Mouse (Mus musculus) kidney, postnatal 0 days (tissue): ENCODE measurements around the gene Grrp1. TPM values are rescaled to one million over a fixed set of nuclear protein-coding genes. Genes with fewer than 3 reads are reported as not detected.
"Not testable (repeated sequence)": the region's sequence is repeated elsewhere in the genome, so short reads cannot be mapped to it uniquely, and the experiment has no call there.

Experiments used
- ATAC-seq: fragments of 200-750 bp; cut with Nextera tagmentation; replicated peaks from 2 replicates; pipeline ENCODE4 v1.8.0; 2017; ENCODE audit warnings: low read depth, moderate number of reproducible peaks, moderate TSS enrichment, moderate library complexity; ENCODE audit not compliant: low FRiP score
- DNase-seq: peaks from one replicate; pipeline ENCODE4 v3.0.0-alpha.2; 2016; ENCODE audit warnings: low spot score
- H3K27ac ChIP-seq: fragments of 300-500 bp; sonication (generic); 2 replicates; pipeline ENCODE4 v1.5.1; 2014; ENCODE audit warnings: mild to moderate bottlenecking
- H3K27me3 ChIP-seq: fragments of 300-500 bp; sonication (generic); 2 replicates; pipeline ENCODE4 v1.6.1; 2014; ENCODE audit warnings: low read length, mixed read lengths; ENCODE audit not compliant: insufficient read depth
- H3K36me3 ChIP-seq: fragments of 300-500 bp; sonication (generic); 2 replicates; pipeline ENCODE4 v1.6.1; 2014; ENCODE audit warnings: low read length, mixed read lengths; ENCODE audit not compliant: insufficient read depth
- H3K4me1 ChIP-seq: fragments of 300-500 bp; sonication (generic); replicated peaks from 2 replicates; pipeline ENCODE4 v1.6.1; 2014; ENCODE audit warnings: antibody characterized with exemption, low read length, mixed read lengths; ENCODE audit not compliant: insufficient read depth
- H3K4me2 ChIP-seq: fragments of 300-500 bp; sonication (generic); 2 replicates; pipeline ENCODE4 v1.6.1; 2014; ENCODE audit warnings: mild to moderate bottlenecking, low read length, moderate library complexity, mixed read lengths
- H3K4me3 ChIP-seq: fragments of 300-500 bp; sonication (generic); replicated peaks from 2 replicates; pipeline ENCODE4 v1.5.1; 2014; ENCODE audit warnings: low read depth, low read length
- H3K9ac ChIP-seq: fragments of 300-500 bp; sonication (generic); 2 replicates; pipeline ENCODE4 v1.6.1; 2014; ENCODE audit warnings: low read depth, low read length
- H3K9me3 ChIP-seq: fragments of 300-500 bp; sonication (generic); replicated peaks from 2 replicates; pipeline ENCODE4 v1.6.1; 2016; ENCODE audit warnings: low read length, inconsistent platforms, mixed read lengths
- CTCF ChIP-seq: IDR thresholded peaks from 2 replicates; pipeline ENCODE4 v1.5.1; 2016; ENCODE audit warnings: antibody characterized with exemption, low read depth, mild to moderate bottlenecking, moderate library complexity
- WGBS: fragments of 180-500 bp; shearing (Covaris S2); extraction: QIAGEN DNeasy Blood & Tissue Kit; methylation state at CpG from one replicate; pipeline ENCODE4 v1.1.7; 2014; 5-methylcytosine and 5-hydroxymethylcytosine counted together
- polyA plus RNA-seq: library from polyadenylated mRNA; unstranded; fragments of >200 nt; fragmentation: Nextera tagmentation; extraction: Ambion mirVana; gene quantifications from 2 replicates; pipeline ENCODE4 v1.2.1, GENCODE M21; 2015

Gene Grrp1
- polyA plus RNA-seq, 1 experiment from 2014 or later = 12.3 TPM

DNA sequence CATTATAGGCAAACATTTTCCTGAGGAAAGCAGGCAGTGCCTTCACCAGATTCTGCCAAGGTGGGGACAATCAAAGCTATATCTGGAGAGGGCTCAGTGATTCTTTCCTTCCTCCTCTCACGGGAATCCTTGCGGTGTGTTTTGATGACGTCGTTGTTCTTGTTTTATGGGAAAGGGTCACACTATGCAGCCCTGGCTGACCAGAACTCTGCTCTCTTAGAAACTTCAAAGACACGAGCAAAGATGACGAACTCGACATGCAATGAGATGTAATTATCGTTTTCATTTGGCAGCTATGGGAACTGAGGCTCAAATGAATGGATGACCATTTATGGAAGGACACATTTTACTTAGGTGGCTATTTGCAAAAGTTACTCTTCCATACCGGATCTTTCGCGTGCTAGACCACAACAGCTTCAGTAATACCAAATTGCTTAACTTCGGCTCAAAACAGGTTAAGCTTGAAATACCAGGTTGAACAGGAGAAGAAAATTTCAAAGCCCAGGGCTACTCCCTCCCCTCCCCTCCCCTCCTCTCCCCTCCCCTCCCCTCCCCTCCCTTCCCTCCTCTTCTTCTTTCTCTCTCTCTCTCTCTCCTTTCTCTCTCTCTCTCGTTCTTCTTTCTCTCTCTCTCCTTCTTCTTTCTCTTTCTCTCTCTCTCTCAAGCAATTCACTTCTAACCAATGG is 19.0 kb upstream of the Grrp1 start:
- Histone ChIP-seq H3K4me3 (0 out of 2 replicates have a peak overlapping the region, but pooled peaks have one; percentile 15), H3K36me3 (peaks cover 8% of the 10 kb centered on the region; the same call in 1 of the 2 replicates), H3K9ac (no peak overlapping the region), H3K9me3 (no peaks in the 10 kb centered on the region), H3K27ac (0 out of 2 replicates have a peak overlapping the region, but pooled peaks have one; percentile 8), H3K4me1 (0 out of 2 replicates have a peak, but pooled peaks cover 3% of the 10 kb centered on the region), H3K4me2 (peak overlapping the region; percentile 27), H3K27me3 (no peaks in the 10 kb centered on the region)
- DNase-seq = peak; percentile 32
- no peak for ATAC-seq
- TF ChIP-seq CTCF = no peak
- 12% methylated on average over 12 of the region's 13 CpGs for WGBS

DNA sequence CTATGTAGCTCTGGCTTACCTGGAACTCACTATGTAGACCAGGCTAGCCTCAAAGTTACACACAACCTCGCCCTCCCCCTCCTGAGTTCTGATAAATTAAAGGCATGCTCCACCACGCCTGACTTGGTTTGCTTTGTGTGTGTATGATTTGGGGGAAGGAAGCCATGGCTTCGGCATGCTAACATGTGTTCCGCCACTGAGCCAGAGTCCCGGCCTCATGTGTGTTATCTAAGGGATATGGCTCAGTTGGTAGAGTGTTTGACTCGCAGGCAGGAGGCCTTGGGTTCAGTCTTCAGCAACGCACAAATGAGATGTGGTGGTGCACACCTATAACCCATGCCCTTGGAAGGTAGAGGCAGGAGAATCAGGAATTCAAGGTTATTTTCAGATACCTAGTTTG is 18.1 kb upstream of the Grrp1 start:
- peaks cover 5% of the 10 kb centered on the region; the same call in 1 of the 2 replicates for H3K36me3 ChIP-seq
- H3K27ac ChIP-seq = no peak overlapping the region
- H3K4me2 ChIP-seq = no peak overlapping the region
- no peak overlapping the region for H3K4me3 ChIP-seq
- TF ChIP-seq CTCF = no peak
- 87% methylated on average over 7 of the region's 7 CpGs for WGBS
- no peak for DNase-seq
- H3K27me3 ChIP-seq = no peaks in the 10 kb centered on the region
- no peak for ATAC-seq
- H3K9me3 ChIP-seq = no peaks in the 10 kb centered on the region
- no peak overlapping the region for H3K9ac ChIP-seq
- H3K4me1 ChIP-seq = 0 out of 2 replicates have a peak, but pooled peaks cover 3% of the 10 kb centered on the region

DNA sequence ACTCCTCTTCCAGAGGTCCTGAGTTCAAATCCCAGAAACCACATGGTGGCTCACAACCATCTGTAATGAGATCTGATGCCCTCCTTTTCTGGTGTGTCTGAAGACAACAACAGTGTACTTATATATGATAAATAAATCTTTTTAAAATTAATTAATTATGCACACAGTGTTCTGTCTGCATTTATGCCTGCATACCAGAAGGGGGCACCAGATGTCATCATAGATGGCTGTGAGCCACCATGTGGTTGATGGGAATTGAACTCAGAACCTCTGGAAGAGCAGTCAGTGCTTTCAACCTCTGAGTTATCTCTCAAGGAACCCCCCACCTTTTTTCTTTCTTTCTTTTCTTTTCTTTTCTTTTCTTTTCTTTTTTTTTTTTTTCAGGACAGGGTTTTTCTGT is 15.7 kb upstream of the Grrp1 start:
- TF ChIP-seq CTCF = peak; percentile 61

DNA sequence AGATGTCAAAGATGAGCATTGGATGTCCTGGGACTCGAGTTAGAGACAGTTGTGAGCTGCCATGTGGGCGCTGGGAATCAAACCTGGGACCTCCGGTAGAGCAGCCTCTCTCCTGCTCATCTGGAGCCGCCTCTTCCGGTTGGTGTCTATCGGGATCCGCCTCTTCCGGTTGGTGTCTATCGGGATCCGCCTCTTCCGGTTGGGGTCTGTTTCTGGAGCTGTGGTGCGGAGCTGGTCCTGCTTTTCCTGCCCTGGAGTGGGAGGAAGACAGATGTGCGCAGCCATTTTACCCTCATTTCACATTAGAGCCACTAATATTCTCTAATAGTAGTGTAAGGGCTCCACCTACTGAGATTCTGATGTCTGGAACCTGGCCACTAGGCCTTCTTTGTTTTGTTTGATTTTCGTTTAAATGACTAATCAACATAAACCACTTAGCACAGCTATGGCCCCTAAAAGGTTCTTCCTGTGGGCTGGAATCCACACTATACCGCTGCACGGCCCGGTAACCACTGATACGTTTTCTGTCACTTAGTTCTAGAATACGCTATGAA is 14.3 kb upstream of the Grrp1 start:
- no peak overlapping the region for H3K9ac ChIP-seq
- no peaks in the 10 kb centered on the region for H3K36me3 ChIP-seq
- ATAC-seq (no peak), DNase-seq (no peak)
- 0 out of 2 replicates have a peak, but pooled peaks cover 3% of the 10 kb centered on the region for H3K4me1 ChIP-seq
- no peaks in the 10 kb centered on the region for H3K9me3 ChIP-seq
- 72% methylated on average over 19 of the region's 19 CpGs for WGBS
- no peak overlapping the region for H3K4me2 ChIP-seq
- TF ChIP-seq CTCF = peak; percentile 47
- no peak overlapping the region for H3K4me3 ChIP-seq
- H3K27me3 ChIP-seq = no peaks in the 10 kb centered on the region
- H3K27ac ChIP-seq = no peak overlapping the region

More for the DNA sequence above, 15.7 kb upstream of the Grrp1 start:
- not testable (repeated sequence) for H3K36me3 ChIP-seq, H3K27me3 ChIP-seq, H3K4me2 ChIP-seq, ATAC-seq, DNase-seq, H3K9ac ChIP-seq, H3K4me1 ChIP-seq, H3K4me3 ChIP-seq, H3K9me3 ChIP-seq, H3K27ac ChIP-seq

DNA sequence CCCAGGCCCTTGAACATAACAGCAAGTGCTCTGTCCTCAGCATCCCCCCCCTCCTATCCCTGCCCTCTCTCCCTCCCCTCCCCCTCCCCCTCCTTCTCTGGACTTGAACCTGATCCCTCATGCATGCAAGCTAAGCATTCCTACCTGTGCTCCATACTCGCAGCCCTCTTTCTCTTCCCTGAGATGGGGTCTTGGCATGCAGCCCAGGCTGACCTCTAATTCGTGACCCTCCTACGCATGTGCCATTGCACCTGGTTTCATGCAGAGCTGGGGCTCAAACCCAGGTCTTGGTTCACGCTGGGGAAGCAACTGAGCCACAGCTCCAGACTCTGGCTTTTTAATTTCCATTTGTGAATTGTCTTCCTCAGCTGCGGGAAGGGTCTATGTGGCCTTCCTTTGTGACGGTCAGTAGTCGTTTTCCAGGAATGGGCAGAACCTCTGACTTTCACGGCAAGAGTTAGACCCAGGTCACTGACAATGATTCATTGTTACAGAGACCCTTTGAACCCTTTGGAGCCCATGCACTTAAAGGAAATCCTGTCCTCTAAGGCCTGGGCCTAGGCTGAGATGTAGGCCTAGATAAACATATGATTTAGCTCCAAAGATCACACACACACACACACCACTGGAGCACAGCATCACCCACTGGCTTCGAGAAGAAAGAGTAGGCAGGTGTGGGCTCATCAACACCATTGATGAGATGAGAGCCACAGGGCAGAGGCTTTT is 12.1 kb upstream of the Grrp1 start:
- H3K36me3 ChIP-seq = no peaks in the 10 kb centered on the region
- no peak overlapping the region for H3K4me2 ChIP-seq
- no peak overlapping the region for H3K4me3 ChIP-seq
- 25% methylated on average over 9 of the region's 9 CpGs for WGBS
- H3K27ac ChIP-seq = no peak overlapping the region; the same call in 1 of the 2 replicates
- ATAC-seq (no peak), DNase-seq (no peak)
- H3K27me3 ChIP-seq = no peaks in the 10 kb centered on the region
- no peaks in the 10 kb centered on the region for H3K4me1 ChIP-seq
- no peak for TF ChIP-seq CTCF
- H3K9ac ChIP-seq = no peak overlapping the region
- no peaks in the 10 kb centered on the region for H3K9me3 ChIP-seq

DNA sequence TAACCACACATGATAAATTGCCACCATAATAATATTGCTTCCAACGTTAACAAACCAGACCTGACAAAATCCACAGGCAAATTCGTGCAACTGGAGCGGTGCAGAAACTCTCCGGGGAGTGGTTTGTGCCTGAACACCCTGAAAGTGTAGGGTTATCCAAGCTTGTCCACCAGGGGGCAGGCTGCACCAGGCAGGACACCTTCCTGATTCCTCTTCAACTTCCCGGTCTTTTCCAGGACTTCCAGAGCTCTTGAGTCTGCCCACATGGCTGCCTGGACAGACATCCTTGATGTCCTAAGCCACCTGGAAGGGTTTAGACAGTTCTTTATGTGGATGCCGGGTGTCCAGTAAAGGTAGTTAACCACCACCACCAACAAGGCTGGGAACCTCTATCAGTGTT is 9.3 kb upstream of the Grrp1 start:
- Histone ChIP-seq H3K27ac (no peak overlapping the region), H3K4me3 (no peak overlapping the region), H3K36me3 (no peaks in the 10 kb centered on the region), H3K9me3 (no peaks in the 10 kb centered on the region), H3K27me3 (no peaks in the 10 kb centered on the region), H3K4me2 (no peak overlapping the region), H3K4me1 (no peaks in the 10 kb centered on the region), H3K9ac (no peak overlapping the region)
- peak; percentile 88 for TF ChIP-seq CTCF
- WGBS = 34% methylated on average over 6 of the region's 6 CpGs
- ATAC-seq = no peak
- DNase-seq = peak; percentile 71
